Mouse (Mus musculus): Measurements from ENCODE around the gene Numb.

DNA sequence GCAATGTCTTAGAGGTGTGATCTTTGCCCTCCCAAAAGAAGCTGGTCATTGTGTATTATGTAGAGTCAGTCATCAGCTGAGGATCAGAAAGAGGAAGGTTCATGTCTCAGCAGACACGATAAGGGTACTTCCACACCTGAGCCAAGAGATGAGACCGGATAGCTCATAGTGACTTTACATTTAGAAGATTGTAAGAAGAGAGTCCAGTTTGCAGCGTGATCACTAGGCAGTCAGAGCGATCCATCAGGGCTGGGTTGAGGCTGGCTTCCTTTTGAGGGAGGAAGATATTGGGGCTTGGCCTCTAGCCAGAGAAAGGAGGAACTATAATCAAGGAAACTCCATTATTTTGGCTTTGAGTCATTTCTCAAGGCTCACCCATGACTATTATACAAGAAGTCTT lies 6.0 kb upstream of the Numb start:
- TF ChIP-seq GATA1 (IDR thresholded peaks at IDR 0.05; ENCODE audit: borderline replicate concordance, low read length) (no peak), CTCF (IDR thresholded peaks at IDR 0.05; ENCODE audit: low read depth, low read length) (no peak), POLR2AphosphoS5 (IDR thresholded peaks at IDR 0.05; ENCODE audit: insufficient replicate concordance, low read depth, low read length) (no peak)
